Mouse (Mus musculus) lung, adult 2 months (tissue): Measurements from ENCODE around the gene Flg.

Experiments
- CTCF ChIP-seq: fragments of 200-500 bp; IDR thresholded peaks from 2 replicates; pipeline ENCODE4 v1.5.1; 2011; ENCODE audit warnings: mild to moderate bottlenecking, low read length, control low read depth; ENCODE audit not compliant: insufficient read depth
- POLR2A ChIP-seq: fragments of 200-500 bp; IDR thresholded peaks from 2 replicates; pipeline ENCODE4 v1.6.1; 2011; ENCODE audit warnings: low read depth, mild to moderate bottlenecking, control low read depth, low read length, borderline replicate concordance; ENCODE audit errors: extremely low read depth

DNA sequence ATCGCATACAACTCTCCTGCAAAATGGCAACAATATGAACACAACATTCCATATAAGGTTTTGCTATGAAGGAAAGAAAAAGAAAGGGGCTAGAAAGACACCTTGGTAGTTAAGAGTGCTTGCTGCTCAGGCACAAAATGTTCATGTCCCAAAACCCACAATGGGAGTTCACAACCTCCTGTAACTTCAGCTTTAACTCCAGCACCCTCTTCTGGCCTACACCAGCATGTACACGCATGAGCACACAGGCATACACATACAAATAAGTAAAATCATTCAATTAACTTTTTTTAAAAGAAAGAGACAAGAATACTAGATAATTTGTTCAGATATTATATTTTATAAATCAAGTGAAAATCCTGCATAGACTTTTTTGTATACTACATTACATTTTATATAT lies 32.8 kb downstream of the Flg start:
- TF ChIP-seq CTCF, result no peak
- no peak for TF ChIP-seq POLR2A
